Mouse (Mus musculus): Measurements from ENCODE around the gene Lgi1.

- TF ChIP-seq POLR2AphosphoS5 (IDR thresholded peaks at IDR 0.05; ENCODE audit: insufficient replicate concordance, low read depth, low read length) (no peak), CTCF (IDR thresholded peaks at IDR 0.05; ENCODE audit: low read depth, low read length) (no peak), TAL1 (conservative IDR thresholded peaks at IDR 0.05; ENCODE audit: low read depth, low read length) (no peak), GATA1 (IDR thresholded peaks at IDR 0.05; ENCODE audit: borderline replicate concordance, low read length) (no peak), GATA2 (IDR thresholded peaks at IDR 0.05; ENCODE audit: borderline replicate concordance, low read depth, low read length) (no peak)
Measured at GRCm38 (mm10) chr19:38343246-38343645, 78.9 kb downstream of the Lgi1 start.

Measured in G1E (cell line).